Mouse (Mus musculus): ENCODE measurements at regions not wholly inside any gene's neighbourhood (a gene's known extent, or its start where the extent isn't known, plus 50 kb on each side); places are given as distances from the start of the nearest gene placed in this dataset.

- intact Hi-C loops (cut with DNase I), result no loop called here
- no peak for DNase-seq
Observed at GRCm38 (mm10) chr2:117882890-117883289, 228.8 kb upstream of the Thbs1 start.

- DNase-seq, result no peak
- intact Hi-C loops (cut with DNase I), result no loop called here
Observed at GRCm38 (mm10) chr2:117886516-117886915, 225.2 kb upstream of the Thbs1 start.

- intact Hi-C loops (cut with DNase I), result no loop called here
- no peak for DNase-seq
Observed at GRCm38 (mm10) chr2:117901311-117901710, 210.4 kb upstream of the Thbs1 start.

- no peak for DNase-seq
- intact Hi-C loops (cut with DNase I), result no loop called here
Observed at GRCm38 (mm10) chr2:117902837-117903236, 208.8 kb upstream of the Thbs1 start.

- intact Hi-C loops (cut with DNase I), result no loop called here
- DNase-seq, result no peak
Observed at GRCm38 (mm10) chr2:117903705-117904104, 208.0 kb upstream of the Thbs1 start.

GRCm38 (mm10) chr2:117906509-117906908, 205.2 kb upstream of the Thbs1 start:
- DNase-seq, result no peak
- intact Hi-C loops (cut with DNase I), result no loop called here

GRCm38 (mm10) chr2:117910781-117911180, 200.9 kb upstream of the Thbs1 start:
- DNase-seq, result no peak
- intact Hi-C loops (cut with DNase I), result no loop called here

GRCm38 (mm10) chr2:117912722-117913121, 199.0 kb upstream of the Thbs1 start:
- DNase-seq, result no peak
- intact Hi-C loops (cut with DNase I), result no loop called here

- no peak for DNase-seq
- intact Hi-C loops (cut with DNase I), result no loop called here
Observed at GRCm38 (mm10) chr2:117913846-117914245, 197.8 kb upstream of the Thbs1 start.

- DNase-seq, result no peak
- intact Hi-C loops (cut with DNase I), result no loop called here
Observed at GRCm38 (mm10) chr2:117915821-117916220, 195.9 kb upstream of the Thbs1 start.

- intact Hi-C loops (cut with DNase I), result no loop called here
- no peak for DNase-seq
Observed at GRCm38 (mm10) chr2:117917181-117917580, 194.5 kb upstream of the Thbs1 start.

- no peak for DNase-seq
- intact Hi-C loops (cut with DNase I), result no loop called here
Observed at GRCm38 (mm10) chr2:117924877-117925276, 186.8 kb upstream of the Thbs1 start.

GRCm38 (mm10) chr2:117925412-117925811, 186.3 kb upstream of the Thbs1 start:
- intact Hi-C loops (cut with DNase I), result no loop called here
- no peak for DNase-seq

GRCm38 (mm10) chr2:117928062-117928461, 183.6 kb upstream of the Thbs1 start:
- DNase-seq, result no peak
- intact Hi-C loops (cut with DNase I), result no loop called here

GRCm38 (mm10) chr2:117929586-117929985, 182.1 kb upstream of the Thbs1 start:
- DNase-seq, result no peak
- intact Hi-C loops (cut with DNase I), result no loop called here

- intact Hi-C loops (cut with DNase I), result no loop called here
- no peak for DNase-seq
Observed at GRCm38 (mm10) chr2:117930895-117931537, 180.7 kb upstream of the Thbs1 start.

GRCm38 (mm10) chr2:117936590-117936989, 175.1 kb upstream of the Thbs1 start:
- intact Hi-C loops (cut with DNase I), result no loop called here
- no peak for DNase-seq

GRCm38 (mm10) chr2:117938283-117939049, 173.2 kb upstream of the Thbs1 start:
- intact Hi-C loops (cut with DNase I), result no loop called here

GRCm38 (mm10) chr2:117941517-117942096, 170.1 kb upstream of the Thbs1 start:
- intact Hi-C loops (cut with DNase I), result no loop called here
- no peak for DNase-seq

More at GRCm38 (mm10) chr2:117938283-117939049, 173.2 kb upstream of the Thbs1 start:
- no peak for DNase-seq

- intact Hi-C loops (cut with DNase I), result no loop called here
- no peak for DNase-seq
Observed at GRCm38 (mm10) chr2:117943666-117944065, 168.0 kb upstream of the Thbs1 start.

- intact Hi-C loops (cut with DNase I), result no loop called here
- no peak for DNase-seq
Observed at GRCm38 (mm10) chr2:117944325-117944724, 167.4 kb upstream of the Thbs1 start.

- intact Hi-C loops (cut with DNase I), result no loop called here
Observed at GRCm38 (mm10) chr2:117944942-117945341, 166.7 kb upstream of the Thbs1 start.

More at GRCm38 (mm10) chr2:117944942-117945341, 166.7 kb upstream of the Thbs1 start:
- DNase-seq, result no peak

Data from gastrocnemius, postnatal 36 days (tissue).